Mouse (Mus musculus) C2C12 (cell line): Measurements from ENCODE around the gene Mgll.

Experiments used
- CEBPB ChIP-seq: IDR thresholded peaks from one replicate; pipeline ENCODE4 v1.6.1; 2011; ENCODE audit warnings: low read depth, mild to moderate bottlenecking, control low read depth, moderate library complexity
- CTCF ChIP-seq: IDR thresholded peaks from one replicate; pipeline ENCODE4 v1.5.1; 2011; ENCODE audit not compliant: control insufficient read depth, insufficient read depth, insufficient read length
- MAX ChIP-seq: IDR thresholded peaks from one replicate; pipeline ENCODE4 v1.6.1; 2011; ENCODE audit warnings: mild to moderate bottlenecking, control low read depth
- MYOG ChIP-seq: IDR thresholded peaks from one replicate; pipeline ENCODE4 v1.6.1; 2011; ENCODE audit not compliant: control insufficient read depth, insufficient read length; ENCODE audit errors: extremely low read depth

GRCm38 (mm10) chr6:88865704-88866103 is 141.5 kb downstream of the Mgll start:
- TF ChIP-seq CTCF (no peak), MAX (no peak), CEBPB (no peak), MYOG (no peak)
